Mouse (Mus musculus) kidney, embryonic 16.5 days (tissue): ENCODE measurements around the gene Itga9. TPM values are rescaled to one million over a fixed set of nuclear protein-coding genes. Genes with fewer than 3 reads are reported as not detected.
"Not testable (repeated sequence)": the region's sequence is repeated elsewhere in the genome, so short reads cannot be mapped to it uniquely, and the experiment has no call there.

Source experiments
- ATAC-seq: fragments of 200-750 bp; cut with Nextera tagmentation; 2 replicates; pipeline ENCODE4 v1.8.0; 2017; ENCODE audit warnings: moderate TSS enrichment; ENCODE audit not compliant: low FRiP score, low TSS enrichment
- H3K27ac ChIP-seq: fragments of 300-500 bp; sonication (generic); 2 replicates; pipeline ENCODE4 v1.5.1; 2014; ENCODE audit warnings: low read length
- H3K27me3 ChIP-seq: fragments of 300-500 bp; sonication (generic); 2 replicates; pipeline ENCODE4 v1.6.1; 2014; ENCODE audit warnings: low read length, control low read depth, mixed read lengths; ENCODE audit not compliant: insufficient read depth
- H3K36me3 ChIP-seq: fragments of 300-500 bp; sonication (generic); 2 replicates; pipeline ENCODE4 v1.6.1; 2014; ENCODE audit warnings: low read length, control low read depth, mixed read lengths; ENCODE audit not compliant: insufficient read depth
- H3K4me1 ChIP-seq: fragments of 300-500 bp; sonication (generic); 2 replicates; pipeline ENCODE4 v1.6.1; 2014; ENCODE audit warnings: low read length, control low read depth, mixed read lengths; ENCODE audit not compliant: insufficient read depth
- H3K4me2 ChIP-seq: fragments of 300-500 bp; sonication (generic); replicated peaks from 2 replicates; pipeline ENCODE4 v1.6.1; 2014; ENCODE audit warnings: low read depth, low read length
- H3K4me3 ChIP-seq: fragments of 300-500 bp; sonication (generic); 2 replicates; pipeline ENCODE4 v1.5.1; 2014; ENCODE audit warnings: mild to moderate bottlenecking, low read length
- H3K9ac ChIP-seq: fragments of 300-500 bp; sonication (generic); replicated peaks from 2 replicates; pipeline ENCODE4 v1.6.1; 2014; ENCODE audit warnings: low read length
- H3K9me3 ChIP-seq: fragments of 300-500 bp; sonication (generic); 2 replicates; pipeline ENCODE4 v1.6.1; 2016; ENCODE audit warnings: low read length, control low read depth
- WGBS: fragments of 180-500 bp; shearing (Covaris S2); extraction: QIAGEN DNeasy Blood & Tissue Kit; methylation state at CpG from one replicate; pipeline ENCODE4 v1.1.7; 2014; 5-methylcytosine and 5-hydroxymethylcytosine counted together
- polyA plus RNA-seq: library from polyadenylated mRNA; unstranded; fragments of >200 nt; fragmentation: Nextera tagmentation; extraction: Ambion mirVana; gene quantifications from 2 replicates; pipeline ENCODE4 v1.2.1, GENCODE M21; 2015

Gene Itga9
- polyA plus RNA-seq, 1 experiment from 2014 or later = 10.8 TPM

DNA sequence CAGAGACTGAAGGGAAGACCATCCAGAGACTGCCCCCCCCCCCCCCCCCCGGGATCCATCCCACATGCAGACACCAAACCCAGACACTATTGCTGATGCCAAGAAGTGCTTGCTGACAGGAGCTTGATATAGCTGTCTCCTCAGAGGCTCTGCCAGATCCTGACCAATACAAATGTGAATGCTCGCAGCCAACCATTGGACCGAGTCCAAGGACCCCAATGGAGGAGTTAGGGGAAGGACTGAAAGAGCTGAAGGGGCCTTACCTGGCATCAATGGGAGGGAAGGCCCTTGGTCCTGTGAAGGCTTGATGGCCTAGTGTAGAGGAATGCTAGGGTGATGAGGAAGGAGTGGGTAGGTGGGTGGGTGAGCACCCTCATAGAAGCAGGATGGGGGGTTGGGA, 6.1 kb upstream of the Itga9 start:
- H3K9ac ChIP-seq, H3K4me3 ChIP-seq, H3K36me3 ChIP-seq, H3K4me2 ChIP-seq, H3K9me3 ChIP-seq, ATAC-seq, H3K27ac ChIP-seq, H3K27me3 ChIP-seq, H3K4me1 ChIP-seq: not testable (repeated sequence)
- 71% methylated on average over 2 of the region's 3 CpGs for WGBS

GRCm38 (mm10) chr9:118602576-118602975, 3.9 kb upstream of the Itga9 start:
- Histone ChIP-seq H3K36me3 (no peaks in the 10 kb centered on the region), H3K4me2 (no peak overlapping the region), H3K4me3 (no peak overlapping the region), H3K9me3 (no peaks in the 10 kb centered on the region), H3K27me3 (no peaks in the 10 kb centered on the region), H3K27ac (no peak overlapping the region), H3K9ac (no peak overlapping the region), H3K4me1 (peaks cover 8% of the 10 kb centered on the region; the same call in 1 of the 2 replicates)
- 87% methylated on average over 5 of the region's 5 CpGs for WGBS
- ATAC-seq = no peak

- Histone ChIP-seq H3K27me3 (no peaks in the 10 kb centered on the region), H3K4me2 (peak overlapping the region; percentile 76), H3K9ac (peak overlapping the region; percentile 91), H3K4me3 (peak overlapping the region; percentile 78), H3K4me1 (peaks cover 33% of the 10 kb centered on the region), H3K27ac (peak overlapping the region; percentile 77), H3K36me3 (no peaks in the 10 kb centered on the region), H3K9me3 (no peaks in the 10 kb centered on the region)
- under 1% methylated on average over 66 of the region's 68 CpGs for WGBS
- peak; percentile 52; the same call in 1 of the 2 replicates for ATAC-seq
Measured at GRCm38 (mm10) chr9:118606817-118607371, 404 bp downstream of the Itga9 start.

- WGBS = 28% methylated on average over 16 of the region's 16 CpGs
- ATAC-seq = no peak
- Histone ChIP-seq H3K4me2 (peak overlapping the region; percentile 76), H3K4me3 (peak overlapping the region; percentile 78), H3K27me3 (no peaks in the 10 kb centered on the region), H3K36me3 (no peaks in the 10 kb centered on the region), H3K9me3 (no peaks in the 10 kb centered on the region), H3K27ac (peak overlapping the region; percentile 77), H3K4me1 (peaks cover 43% of the 10 kb centered on the region), H3K9ac (peak overlapping the region; percentile 91)
Measured at GRCm38 (mm10) chr9:118607701-118608401, 1.4 kb downstream of the Itga9 start.

GRCm38 (mm10) chr9:118608556-118608955, 2.1 kb downstream of the Itga9 start:
- Histone ChIP-seq H3K4me2 (peak overlapping the region; percentile 76), H3K9me3 (no peaks in the 10 kb centered on the region), H3K27ac (peak overlapping the region; percentile 45; the same call in 1 of the 2 replicates), H3K4me1 (peaks cover 48% of the 10 kb centered on the region), H3K9ac (0 out of 2 replicates have a peak overlapping the region, but pooled peaks have one; percentile 30), H3K27me3 (no peaks in the 10 kb centered on the region), H3K36me3 (no peaks in the 10 kb centered on the region), H3K4me3 (peak overlapping the region; percentile 78)
- no peak for ATAC-seq
- WGBS = 43% methylated on average over 4 of the region's 4 CpGs

GRCm38 (mm10) chr9:118610060-118610459, 3.6 kb downstream of the Itga9 start:
- no peaks in the 10 kb centered on the region for H3K27me3 ChIP-seq
- WGBS = 39% methylated on average over 10 of the region's 10 CpGs
- peaks cover 48% of the 10 kb centered on the region for H3K4me1 ChIP-seq
- H3K9me3 ChIP-seq = no peaks in the 10 kb centered on the region
- H3K4me2 ChIP-seq = peak overlapping the region; percentile 35
- no peak for ATAC-seq
- peak overlapping the region; percentile 24 for H3K4me3 ChIP-seq
- H3K27ac ChIP-seq = no peak overlapping the region
- no peak overlapping the region; the same call in 1 of the 2 replicates for H3K9ac ChIP-seq
- no peaks in the 10 kb centered on the region for H3K36me3 ChIP-seq

DNA sequence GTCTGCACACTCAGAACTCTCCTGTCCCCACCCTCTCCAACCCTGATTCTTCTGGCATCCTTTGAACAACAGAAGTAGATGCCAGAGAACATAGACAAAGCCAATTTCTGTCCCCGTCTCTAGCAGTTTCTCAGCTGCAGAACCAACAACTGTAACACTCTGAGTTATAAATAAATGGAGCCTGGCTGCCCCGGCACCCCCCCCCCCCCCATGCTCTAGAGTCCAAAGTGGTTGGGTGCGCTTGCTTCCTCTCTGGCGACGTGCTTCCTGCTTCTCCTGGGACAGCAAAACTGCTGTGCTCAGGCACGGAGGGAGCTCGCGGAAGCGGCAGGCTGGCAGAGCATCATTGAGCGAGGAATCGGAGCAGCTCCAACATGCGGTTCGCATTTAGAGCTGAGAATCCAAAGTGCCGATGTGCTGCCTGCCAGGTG, 4.6 kb downstream of the Itga9 start:
- H3K4me1 ChIP-seq = peaks cover 46% of the 10 kb centered on the region
- H3K9ac ChIP-seq = 0 out of 2 replicates have a peak overlapping the region, but pooled peaks have one; percentile 12
- H3K36me3 ChIP-seq = no peaks in the 10 kb centered on the region
- no peaks in the 10 kb centered on the region for H3K9me3 ChIP-seq
- no peaks in the 10 kb centered on the region for H3K27me3 ChIP-seq
- 26% methylated on average over 14 of the region's 14 CpGs for WGBS
- ATAC-seq = no peak
- peak overlapping the region; percentile 41 for H3K4me2 ChIP-seq
- peak overlapping the region; percentile 15 for H3K4me3 ChIP-seq
- peak overlapping the region; percentile 35; the same call in 1 of the 2 replicates for H3K27ac ChIP-seq

GRCm38 (mm10) chr9:118611958-118612581, 5.6 kb downstream of the Itga9 start:
- H3K4me3 ChIP-seq = no peak overlapping the region
- no peak overlapping the region for H3K27ac ChIP-seq

GRCm38 (mm10) chr9:118617237-118617636, 10.7 kb downstream of the Itga9 start:
- Histone ChIP-seq H3K27me3 (no peaks in the 10 kb centered on the region), H3K9me3 (no peaks in the 10 kb centered on the region), H3K27ac (no peak overlapping the region), H3K36me3 (no peaks in the 10 kb centered on the region), H3K4me3 (no peak overlapping the region), H3K4me2 (no peak overlapping the region), H3K9ac (no peak overlapping the region), H3K4me1 (peaks cover 18% of the 10 kb centered on the region)
- WGBS = 31% methylated on average over 5 of the region's 5 CpGs
- ATAC-seq = no peak

More at GRCm38 (mm10) chr9:118611958-118612581, 5.6 kb downstream of the Itga9 start:
- Histone ChIP-seq H3K4me2 (peak overlapping the region; percentile 37), H3K9ac (peak overlapping the region; percentile 27; the same call in 1 of the 2 replicates), H3K36me3 (no peaks in the 10 kb centered on the region), H3K4me1 (peaks cover 44% of the 10 kb centered on the region), H3K27me3 (no peaks in the 10 kb centered on the region), H3K9me3 (no peaks in the 10 kb centered on the region)
- WGBS = 41% methylated on average over 20 of the region's 20 CpGs
- no peak for ATAC-seq
